18 mouse cellular contexts compared by ENCODE assay signal in genomic region chr1:62422896-62423650, GRCm38 (mm10).
DNase-seq lines count a peak whose midpoint lies in the region; ATAC-seq and TF ChIP-seq lines count a peak whose summit lies in the region.
"Had no signal": no experiment of that assay in that cellular context is flagged by ENCODE, and none has a peak within 500 bp of the region (broad histone marks: within the 10 kb centered on the region; RNA-seq: fewer than 3 reads in every experiment).

No protein-coding gene starts in this region.

- TF ChIP-seq CTCF in liver, adult 2 months (IDR thresholded peaks at IDR 0.05; ENCODE audit: low read depth, low read length) = no peak
- no peak for TF ChIP-seq CTCF in liver, postnatal 0 days (IDR thresholded peaks at IDR 0.05; ENCODE audit: low read depth)

- 39% methylated on average over 10 of the region's 10 CpGs for WGBS in liver, adult 2 months
- 80% methylated on average over 10 of the region's 10 CpGs for WGBS in liver, postnatal 0 days (ENCODE audit: insufficient replicate concordance)

- no peaks in the 10 kb centered on the region for H3K27me3 ChIP-seq in liver, adult 2 months (ENCODE audit: control insufficient read depth, insufficient read depth, low read length)
- no peaks in the 10 kb centered on the region for H3K27me3 ChIP-seq in liver, postnatal 0 days (ENCODE audit: insufficient read depth, low read length)
- no peaks in the 10 kb centered on the region for H3K27me3 ChIP-seq in myocyte (ENCODE audit: control insufficient read depth, insufficient read depth, insufficient read length)
- H3K27me3 ChIP-seq: hindbrain, embryonic 13.5 days; liver, embryonic 13.5 days; midbrain, embryonic 15.5 days had no signal

- no peak for TF ChIP-seq POLR2A in liver, adult 2 months (IDR thresholded peaks at IDR 0.05; ENCODE audit: extremely low read depth, insufficient read depth, low read length)
- no peak for TF ChIP-seq POLR2A in myocyte (IDR thresholded peaks at IDR 0.05; ENCODE audit: insufficient read length, low read depth)

- no peak for TF ChIP-seq EP300 in liver, postnatal 0 days (IDR thresholded peaks at IDR 0.05; ENCODE audit: low read depth)

- ATAC-seq in liver, postnatal 0 days = no peak
- ATAC-seq: intestine, embryonic 16.5 days; midbrain, embryonic 15.5 days had no signal

- H3K4me3 ChIP-seq in liver, adult 2 months (ENCODE audit: insufficient read depth, low read depth, low read length) = no peak overlapping the region
- H3K4me3 ChIP-seq in liver, postnatal 0 days (ENCODE audit: low read depth, low read length) = no peak overlapping the region
- H3K4me3 ChIP-seq in myocyte = no peak overlapping the region
- H3K4me3 ChIP-seq: forebrain, embryonic 10.5 days; heart, embryonic 10.5 days; hindbrain, embryonic 13.5 days; liver, embryonic 13.5 days; midbrain, embryonic 15.5 days had no signal

- H3K36me3 ChIP-seq in liver, adult 2 months (ENCODE audit: control insufficient read depth, insufficient read depth, low read length) = no peaks in the 10 kb centered on the region
- H3K36me3 ChIP-seq in liver, postnatal 0 days (replicated peaks; ENCODE audit: insufficient read depth, low read length) = no peaks in the 10 kb centered on the region
- no peaks in the 10 kb centered on the region for H3K36me3 ChIP-seq in myocyte (ENCODE audit: control insufficient read depth, insufficient read depth)
- H3K36me3 ChIP-seq: forebrain, embryonic 10.5 days; heart, embryonic 10.5 days; hindbrain, embryonic 13.5 days; liver, embryonic 13.5 days; midbrain, embryonic 15.5 days had no signal

- no peak overlapping the region for H3K4me2 ChIP-seq in liver, postnatal 0 days (ENCODE audit: low read depth, low read length)
- H3K4me2 ChIP-seq in myocyte (ENCODE audit: low read depth) = no peak overlapping the region
- H3K4me2 ChIP-seq: hindbrain, embryonic 13.5 days; liver, embryonic 13.5 days; midbrain, embryonic 15.5 days had no signal

- H3K4me1 ChIP-seq in liver, adult 2 months (ENCODE audit: control insufficient read depth, insufficient read depth, low read length) = peaks cover 6% of the 10 kb centered on the region; the same call in 1 of the 2 replicates
- no peaks in the 10 kb centered on the region for H3K4me1 ChIP-seq in liver, postnatal 0 days (ENCODE audit: insufficient read depth)
- H3K4me1 ChIP-seq: forebrain, embryonic 10.5 days; heart, embryonic 10.5 days; hindbrain, embryonic 13.5 days; liver, embryonic 13.5 days; midbrain, embryonic 15.5 days had no signal

- no peaks in the 10 kb centered on the region for H3K9me3 ChIP-seq in liver, postnatal 0 days (ENCODE audit: low read length)
- H3K9me3 ChIP-seq: forebrain, embryonic 10.5 days; heart, embryonic 10.5 days; hindbrain, embryonic 13.5 days; liver, embryonic 13.5 days; midbrain, embryonic 15.5 days had no signal

- no peak overlapping the region for H3ac ChIP-seq in myocyte (ENCODE audit: control insufficient read depth, insufficient read length)

- no peak overlapping the region for H3K9ac ChIP-seq in liver, adult 2 months (ENCODE audit: low read depth, low read length)
- H3K9ac ChIP-seq in liver, postnatal 0 days (replicated peaks) = no peak overlapping the region
- H3K9ac ChIP-seq: hindbrain, embryonic 13.5 days; liver, embryonic 13.5 days; midbrain, embryonic 15.5 days had no signal

- no peaks in the 10 kb centered on the region for H3K79me2 ChIP-seq in liver, adult 2 months (ENCODE audit: control insufficient read depth, insufficient read depth, low read length)
- no peaks in the 10 kb centered on the region for H3K79me2 ChIP-seq in myocyte (ENCODE audit: control insufficient read depth, insufficient read depth)

- peak; percentile 60 to 71 for DNase-seq in adrenal gland, adult (ENCODE audit: inconsistent age in 2 of 2, low spot score in 1 of 2)
- no peak for DNase-seq in adrenal gland, adult 18-20 months (ENCODE audit: low spot score in 2 of 2)
- peak; percentile 89 for DNase-seq in liver, adult 2 months (ENCODE audit: extremely low read depth, low read depth, low spot score)
- no peak for DNase-seq in liver, postnatal 0 days
- peak; percentile 95 for DNase-seq in fibroblast of lung, adult 2 months (ENCODE audit: low read depth)
- DNase-seq in frontal cortex, postnatal 25 days (ENCODE audit: low spot score in 2 of 2) = no peak
- no peak for DNase-seq in left cerebral cortex, adult 18-20 months (ENCODE audit: low spot score in 2 of 2)
- DNase-seq: cerebellum, adult 2 months; gastrocnemius, postnatal 14 days; heart, postnatal 10 days; liver, embryonic 13.5 days; right cerebral cortex, postnatal 25 days had no signal

- H3K27ac ChIP-seq in liver, adult 2 months (replicated peaks; ENCODE audit: insufficient read depth, low read depth, low read length) = no peak overlapping the region
- H3K27ac ChIP-seq in liver, postnatal 0 days (ENCODE audit: low read depth) = no peak overlapping the region
- H3K27ac ChIP-seq: forebrain, embryonic 10.5 days; heart, embryonic 10.5 days; hindbrain, embryonic 13.5 days; liver, embryonic 13.5 days; midbrain, embryonic 15.5 days had no signal

TF ChIP-seq in myocyte, 11 proteins besides CTCF, POLR2A, EP300 and RAD21:
- no peak for TF ChIP-seq CEBPB (IDR thresholded peaks at IDR 0.05; ENCODE audit: insufficient read depth, poor library complexity, severe bottlenecking)
- TF ChIP-seq TCF12 (IDR thresholded peaks at IDR 0.05; ENCODE audit: insufficient read depth, poor library complexity, severe bottlenecking) = peak; percentile 16

Comparison
In these comparisons a context has a peak if more than half of its experiments do, and no peak if none do; other contexts are left out.
1. DNase-seq: peak in adrenal gland, adult (2 of 2), liver, adult 2 months (single experiment) and fibroblast of lung, adult 2 months (single experiment); none in adrenal gland, adult 18-20 months (0 of 2), liver, postnatal 0 days (single experiment), frontal cortex, postnatal 25 days (0 of 2) and left cerebral cortex, adult 18-20 months (0 of 2).